Mouse (Mus musculus) liver, adult 2 months (tissue): ENCODE measurements around the gene Grn.

Source experiments
- CTCF ChIP-seq: fragments of 200-500 bp; IDR thresholded peaks from 2 replicates; pipeline ENCODE4 v1.5.1; 2011; ENCODE audit warnings: low read depth, low read length, control low read depth
- POLR2A ChIP-seq: fragments of 200-500 bp; IDR thresholded peaks from 2 replicates; pipeline ENCODE4 v1.6.1; 2011; ENCODE audit warnings: low read length, control low read depth; ENCODE audit not compliant: insufficient read depth; ENCODE audit errors: extremely low read depth

DNA sequence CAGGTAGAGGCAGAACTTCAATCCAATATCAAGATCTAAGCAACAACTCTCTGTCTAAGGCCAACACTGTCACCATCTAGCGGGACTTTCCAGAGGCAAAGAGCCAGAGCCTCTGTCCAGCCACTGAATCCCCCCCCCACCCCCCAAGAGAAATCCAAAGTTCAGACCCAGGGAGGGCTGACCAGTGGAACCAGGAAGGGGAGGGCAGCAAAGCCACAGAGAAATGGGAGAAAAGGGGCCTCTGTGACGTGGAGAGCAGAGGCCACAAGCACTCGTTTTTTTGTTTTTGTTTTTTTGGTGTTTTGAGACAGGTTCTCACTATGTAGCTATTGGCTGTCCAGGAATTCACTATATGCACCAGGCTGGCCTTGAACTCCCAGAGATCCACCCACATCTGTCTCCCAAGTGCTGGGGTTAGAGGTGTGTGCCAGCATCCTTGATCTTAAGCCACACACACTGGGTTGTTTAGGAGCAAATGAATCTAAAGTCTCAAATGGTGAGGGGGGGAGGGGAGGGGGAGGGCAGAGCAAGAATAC lies 20.3 kb upstream of the Grn start:
- no peak for TF ChIP-seq CTCF
- TF ChIP-seq POLR2A, result no peak
